Mouse (Mus musculus) cerebellum, postnatal 14 days (tissue): ENCODE data around the gene Mum1.
"Not testable (repeated sequence)": the region's sequence is repeated elsewhere in the genome, so short reads cannot be mapped to it uniquely, and the experiment has no call there.

Source experiments
- DNase-seq, 2 experiments: peaks; one replicate each; pipeline ENCODE4 v3.0.0; 2021; ENCODE audit warnings: mixed read lengths in 2 of 2

Gene Mum1

DNA sequence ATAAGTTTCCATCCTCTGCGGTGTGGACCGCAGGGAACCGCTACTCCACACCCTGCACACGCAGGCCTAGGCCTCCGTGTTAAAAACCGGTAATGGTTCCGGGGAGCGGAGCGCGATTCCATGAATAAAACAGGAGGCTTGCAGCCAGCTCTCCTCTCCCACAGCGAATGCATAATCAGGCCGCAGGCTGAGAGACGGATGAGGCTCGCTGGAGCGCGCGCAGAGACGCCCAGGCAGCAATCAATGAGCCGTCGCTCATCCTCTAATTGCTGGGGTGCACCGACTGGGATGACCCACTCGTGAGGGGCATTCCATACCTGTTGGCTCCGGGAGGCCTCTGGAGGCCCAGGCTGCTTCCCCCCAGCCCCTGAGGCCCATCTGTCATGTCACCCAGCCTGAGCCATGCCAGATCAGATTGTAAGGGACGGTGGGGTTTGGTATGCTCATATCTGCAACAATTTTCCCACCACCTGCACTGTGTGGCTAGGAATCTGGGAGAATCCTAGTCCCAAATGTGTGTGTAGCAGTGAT is 17.3 kb upstream of the Mum1 start:
- peak; percentile 31 to 45 for DNase-seq

DNA sequence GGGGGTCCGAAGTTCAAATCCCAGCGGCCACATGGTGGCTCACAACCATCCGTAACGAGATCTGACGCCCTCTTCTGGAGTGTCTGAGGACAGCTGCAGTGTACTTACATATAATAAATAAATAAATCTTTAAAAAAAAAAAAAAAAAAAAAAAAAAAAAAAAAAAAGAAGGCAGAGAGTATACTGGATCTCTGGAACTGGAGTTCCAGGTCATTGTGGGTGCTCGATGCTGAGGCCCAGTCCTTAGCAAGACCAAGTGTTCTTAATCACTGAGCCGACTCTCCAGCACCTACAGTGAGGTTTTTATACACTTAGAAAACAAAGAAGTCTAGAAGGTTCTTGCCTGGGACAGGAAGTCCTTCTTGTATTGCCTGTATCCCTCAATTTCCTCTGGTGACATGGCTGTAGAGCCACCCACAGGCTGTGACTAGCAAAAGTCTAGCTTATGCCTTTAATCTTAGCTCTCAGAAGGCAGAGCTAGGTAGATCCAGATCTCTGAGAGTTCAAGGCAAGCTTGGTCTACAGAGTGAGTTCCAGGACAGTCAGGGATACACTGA is 14.6 kb upstream of the Mum1 start:
- not testable (repeated sequence) for DNase-seq

DNA sequence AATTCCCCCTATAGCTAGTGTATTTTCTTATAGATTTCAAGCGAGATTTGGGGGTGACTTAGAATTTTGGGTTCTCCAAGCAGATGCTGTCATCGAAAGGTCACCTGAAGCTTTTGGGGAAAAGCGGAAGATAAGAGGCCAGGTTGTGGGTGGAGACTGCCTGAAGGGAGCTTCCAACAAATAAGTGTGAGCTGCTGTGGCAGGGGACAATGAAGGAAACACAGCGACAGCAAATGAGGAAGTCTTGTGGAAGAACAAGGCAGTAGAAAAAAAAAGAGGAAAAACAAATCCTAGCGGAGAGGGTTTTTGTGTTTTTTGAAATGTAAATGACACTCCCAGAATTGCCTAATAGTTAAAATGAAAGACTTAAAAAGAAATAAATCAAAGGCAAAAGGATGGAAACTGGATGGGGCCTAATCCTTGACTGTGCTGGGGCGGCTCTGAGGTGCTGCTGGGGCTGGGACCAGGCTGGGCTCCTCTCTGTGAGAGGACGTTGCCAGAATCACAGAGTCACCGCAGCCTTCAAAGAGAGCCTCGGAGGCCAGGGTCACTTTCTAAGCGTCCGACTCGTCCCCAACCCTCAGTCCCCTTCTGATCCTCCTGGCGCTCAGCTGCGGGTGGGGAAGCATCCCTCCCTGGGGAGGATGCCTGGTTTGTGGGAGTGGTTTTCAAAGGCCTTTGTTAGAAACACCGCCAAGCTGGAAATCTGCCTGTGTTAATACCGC is 11.0 kb upstream of the Mum1 start:
- DNase-seq: no peak

DNA sequence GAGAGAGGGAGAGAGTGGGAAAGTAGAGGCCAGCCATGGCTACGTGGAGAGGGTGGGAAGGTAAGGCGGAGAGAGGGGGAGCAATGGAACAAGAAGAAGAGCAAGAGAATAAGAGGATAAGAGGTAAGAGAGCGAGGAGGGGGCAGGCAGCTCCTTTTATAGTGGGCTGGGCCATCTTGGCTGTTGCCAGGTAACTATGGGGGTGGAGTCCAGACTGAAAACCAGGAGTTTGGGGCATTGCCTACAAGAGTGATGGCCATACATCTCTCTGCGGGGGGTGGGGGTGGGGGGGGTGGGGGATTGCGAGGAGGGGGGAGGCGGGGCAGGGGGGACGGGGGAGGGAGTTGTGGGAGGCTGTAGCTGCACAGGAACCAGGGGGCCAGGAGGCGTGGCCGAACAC is 5.6 kb upstream of the Mum1 start:
- DNase-seq: no peak

DNA sequence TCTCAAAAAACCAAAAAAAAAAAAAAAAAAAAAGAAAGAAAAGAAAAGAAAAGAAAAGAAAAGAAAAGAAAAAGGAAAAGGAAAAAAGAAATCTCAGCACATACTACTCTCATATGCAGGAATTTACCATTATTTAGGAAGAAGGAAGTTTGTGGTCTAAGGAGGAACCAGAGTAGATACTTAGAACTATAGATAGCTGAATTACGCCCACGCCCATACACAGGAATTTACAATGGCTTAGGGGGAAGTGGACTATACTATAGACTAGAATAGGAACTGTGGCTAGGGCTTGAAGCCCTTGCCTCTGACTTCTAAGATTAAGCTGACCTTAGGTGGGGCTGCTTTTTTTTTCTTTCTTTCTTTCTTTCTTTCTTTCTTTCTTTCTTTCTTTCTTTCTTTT is 3.1 kb upstream of the Mum1 start:
- DNase-seq: not testable (repeated sequence)

DNA sequence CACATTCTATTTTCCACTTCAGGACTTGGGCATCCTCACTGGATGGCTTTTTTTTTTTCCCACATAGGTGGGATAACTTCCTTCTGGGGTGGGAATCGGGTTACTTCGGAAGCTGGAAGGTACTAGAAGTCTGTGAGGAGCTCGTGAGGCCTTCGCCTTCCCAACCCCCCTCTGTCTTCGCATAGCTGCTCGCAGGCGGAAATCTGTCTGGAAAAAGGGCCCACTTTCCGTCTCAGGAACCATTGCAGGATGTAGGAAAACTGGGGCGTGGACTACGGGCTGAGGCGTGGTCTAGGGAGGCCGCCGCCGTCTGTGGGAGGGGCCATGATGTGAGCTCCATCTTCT is 191 bp upstream of the Mum1 start:
- DNase-seq: no peak

DNA sequence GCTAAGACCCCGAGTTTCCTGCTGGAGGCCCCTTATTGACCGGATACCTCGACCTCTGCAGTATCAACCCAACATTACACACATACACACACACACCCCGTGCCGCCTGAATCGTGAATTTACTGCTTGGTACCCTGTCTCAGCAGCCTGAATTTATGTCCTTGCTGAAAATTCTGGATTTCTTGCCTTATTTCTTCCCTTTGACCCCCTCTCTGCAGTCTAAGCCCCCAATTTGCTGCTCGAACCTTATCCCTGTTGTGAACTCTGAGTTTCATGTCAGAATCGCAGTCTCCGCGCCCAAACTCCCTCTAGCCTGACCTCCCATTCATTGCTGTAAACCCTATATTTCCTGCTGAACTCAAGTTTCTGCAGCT is 919 bp downstream of the Mum1 start:
- no peak for DNase-seq

DNA sequence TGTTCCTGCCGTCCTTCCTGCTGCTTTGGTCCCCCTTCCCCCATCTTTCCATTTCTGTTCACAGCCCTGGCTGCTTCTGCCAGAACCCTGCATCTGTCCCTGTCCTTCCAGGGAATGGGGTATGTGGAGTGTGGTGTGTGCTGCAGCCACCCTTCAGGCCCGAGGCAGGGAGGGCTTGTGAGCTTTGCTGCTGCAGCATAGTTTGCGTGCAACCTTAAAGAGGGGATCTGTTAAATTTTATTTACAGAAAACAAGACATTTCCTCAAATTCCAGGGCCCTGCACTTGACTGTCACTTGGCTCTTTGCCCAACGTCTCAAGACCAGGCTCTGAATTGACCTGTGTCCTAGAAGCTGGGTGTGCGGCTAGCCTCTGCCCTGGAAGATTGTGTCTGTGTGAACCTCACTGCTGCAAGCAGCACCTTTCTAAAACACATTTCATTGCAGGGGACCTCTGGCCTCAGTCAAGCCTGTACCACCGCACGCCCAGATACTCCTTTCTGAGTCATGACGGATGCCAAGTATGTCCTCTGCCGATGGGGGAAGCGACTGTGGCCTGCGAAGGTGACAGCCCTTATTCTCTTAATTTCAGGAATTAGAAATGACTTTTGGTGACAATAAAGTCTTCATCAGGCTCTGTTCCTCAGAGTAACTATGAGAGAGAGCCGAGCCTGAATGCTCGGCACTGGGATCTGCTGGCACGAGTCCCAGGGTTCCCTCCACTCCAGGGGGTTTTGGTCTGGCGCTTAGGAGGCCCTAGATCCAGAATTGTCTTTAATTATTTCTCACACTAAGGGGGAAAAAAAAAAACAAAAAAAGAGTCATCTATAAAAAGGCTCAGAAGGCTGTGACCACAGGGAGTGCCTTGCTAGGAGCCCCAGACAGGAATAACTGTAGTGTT is 1.9 kb downstream of the Mum1 start:
- DNase-seq: peak; percentile 61 to 63

DNA sequence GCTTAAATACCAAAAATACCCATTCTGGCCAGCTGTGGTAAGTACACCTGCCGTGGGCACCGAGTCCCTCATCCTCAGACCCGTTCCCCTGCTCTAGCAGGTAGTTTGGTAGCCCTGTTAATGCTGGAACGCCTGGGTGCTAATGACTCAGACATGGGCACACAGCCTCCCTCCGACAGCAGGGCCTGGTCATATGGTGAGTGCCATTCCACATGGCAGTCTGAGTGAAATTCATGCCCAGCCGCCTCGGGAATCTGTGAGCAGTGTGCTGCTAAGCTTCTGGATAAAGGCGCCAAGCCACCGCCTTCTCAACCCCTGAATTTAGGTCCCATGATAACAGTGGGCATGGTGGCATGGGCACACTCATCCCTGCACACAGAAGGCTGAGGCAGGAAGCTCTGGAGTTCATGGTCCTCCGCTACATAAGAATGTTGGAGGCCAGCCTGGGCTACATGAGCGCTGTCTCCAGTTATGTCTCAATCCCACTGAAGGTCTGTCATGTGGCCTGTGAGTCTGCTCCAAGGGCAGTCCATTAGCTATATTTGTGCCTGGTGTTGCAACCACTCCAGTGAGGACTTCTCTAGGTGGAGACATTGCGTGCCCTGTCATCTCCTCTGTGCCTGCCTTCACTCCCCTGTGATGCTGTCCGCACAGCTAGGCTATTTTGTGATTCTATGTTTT is 10.1 kb downstream of the Mum1 start:
- no peak for DNase-seq

DNA sequence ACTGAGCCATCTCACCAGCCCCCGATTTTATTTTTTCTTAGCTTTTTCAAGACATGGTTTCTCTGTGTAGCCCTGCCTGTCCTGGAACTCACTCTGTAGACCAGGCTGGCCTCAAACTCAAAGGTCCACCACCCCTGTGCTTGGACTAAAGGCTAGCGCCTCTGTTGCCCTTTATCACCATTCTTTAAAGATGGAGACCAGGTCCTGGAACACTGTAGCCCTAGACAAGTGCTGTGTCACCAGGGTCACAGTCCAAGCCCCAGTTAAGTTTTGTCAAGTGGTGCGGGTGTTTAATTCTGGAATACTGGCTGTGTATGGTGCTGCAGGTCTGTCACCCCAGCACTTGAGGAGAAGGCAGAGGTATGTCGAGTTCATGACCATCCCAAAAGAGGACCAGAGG is 10.8 kb downstream of the Mum1 start:
- DNase-seq: no peak

DNA sequence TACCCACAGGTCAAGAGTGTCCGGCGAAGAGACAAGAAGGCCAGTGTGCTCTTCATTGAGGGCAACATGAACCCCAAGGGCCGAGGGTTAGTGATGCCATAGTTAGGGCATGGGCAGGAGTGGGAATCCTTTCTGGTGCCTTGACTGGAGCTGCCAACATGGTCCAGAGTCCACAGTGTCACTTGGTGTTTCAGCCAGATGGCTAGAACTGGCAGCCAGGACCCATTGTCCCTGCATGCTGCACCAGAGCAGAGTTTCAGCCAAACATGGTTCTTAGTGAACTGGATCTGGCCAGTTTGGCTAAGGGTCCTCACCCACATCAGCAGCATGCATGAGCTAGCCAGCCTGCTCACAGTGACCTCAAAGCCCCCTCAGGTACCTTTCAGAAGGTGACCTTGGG is 12.1 kb downstream of the Mum1 start:
- DNase-seq: peak in 1 of 2 experiments; percentile 39

DNA sequence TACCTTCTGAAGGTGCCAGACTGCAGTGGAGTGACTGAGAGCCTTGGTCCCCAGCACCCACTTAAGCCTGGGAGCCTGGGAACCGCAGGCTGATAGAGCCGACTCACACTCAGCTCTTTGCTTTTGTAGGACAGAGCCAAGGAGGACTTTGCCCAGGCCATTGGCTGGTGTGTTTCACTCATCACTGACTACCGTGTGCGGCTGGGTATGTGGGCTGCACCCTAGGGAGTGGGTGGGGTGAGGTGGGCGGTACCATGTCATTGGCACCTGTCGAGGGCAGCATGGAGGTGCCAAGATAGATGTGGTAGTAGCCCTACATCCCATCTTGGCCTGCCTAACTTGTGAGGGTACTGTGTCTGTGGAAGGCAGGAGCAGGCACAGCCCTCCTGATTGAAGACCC is 13.6 kb downstream of the Mum1 start:
- DNase-seq: no peak

DNA sequence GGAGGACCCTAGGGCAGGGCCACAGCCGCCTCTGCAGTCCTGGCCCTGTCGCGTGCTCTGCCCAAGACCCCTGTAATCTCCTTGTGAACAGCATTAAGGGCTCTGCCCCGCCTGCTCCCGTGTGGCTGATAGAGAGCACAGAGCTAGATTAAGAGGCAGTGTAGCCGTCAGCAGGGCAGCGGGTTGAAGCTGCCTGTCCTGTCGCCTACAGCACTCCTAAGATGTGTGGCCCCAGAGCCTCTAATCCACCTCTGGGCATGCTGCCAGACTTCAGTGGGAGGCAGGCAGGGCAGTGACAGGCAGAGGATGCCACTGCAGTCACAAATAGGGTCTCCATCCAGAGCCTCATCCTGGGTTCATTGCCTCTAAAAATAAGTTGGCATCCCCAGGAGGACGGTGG is 15.9 kb downstream of the Mum1 start:
- peak; percentile 71 to 75 for DNase-seq

DNA sequence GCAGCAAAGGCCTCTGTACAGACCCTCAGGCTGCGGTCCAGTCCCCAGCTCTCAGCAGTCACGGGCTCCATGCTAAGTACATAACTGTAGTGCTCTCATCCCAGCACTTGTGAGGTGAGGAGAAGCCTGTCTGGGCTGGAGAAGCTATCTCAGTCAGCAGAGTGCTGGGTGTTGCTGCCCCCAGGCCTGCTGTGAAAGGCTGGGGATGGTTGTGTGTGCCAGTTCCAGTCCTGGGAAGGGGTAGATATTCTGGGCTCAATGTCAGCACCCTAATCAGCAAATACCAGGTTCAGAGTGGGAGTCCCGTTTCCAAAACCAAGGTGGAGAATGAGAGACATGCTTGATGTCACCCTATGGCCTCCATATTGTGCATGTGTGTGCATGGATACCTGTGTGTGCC is 16.4 kb downstream of the Mum1 start:
- DNase-seq: no peak

DNA sequence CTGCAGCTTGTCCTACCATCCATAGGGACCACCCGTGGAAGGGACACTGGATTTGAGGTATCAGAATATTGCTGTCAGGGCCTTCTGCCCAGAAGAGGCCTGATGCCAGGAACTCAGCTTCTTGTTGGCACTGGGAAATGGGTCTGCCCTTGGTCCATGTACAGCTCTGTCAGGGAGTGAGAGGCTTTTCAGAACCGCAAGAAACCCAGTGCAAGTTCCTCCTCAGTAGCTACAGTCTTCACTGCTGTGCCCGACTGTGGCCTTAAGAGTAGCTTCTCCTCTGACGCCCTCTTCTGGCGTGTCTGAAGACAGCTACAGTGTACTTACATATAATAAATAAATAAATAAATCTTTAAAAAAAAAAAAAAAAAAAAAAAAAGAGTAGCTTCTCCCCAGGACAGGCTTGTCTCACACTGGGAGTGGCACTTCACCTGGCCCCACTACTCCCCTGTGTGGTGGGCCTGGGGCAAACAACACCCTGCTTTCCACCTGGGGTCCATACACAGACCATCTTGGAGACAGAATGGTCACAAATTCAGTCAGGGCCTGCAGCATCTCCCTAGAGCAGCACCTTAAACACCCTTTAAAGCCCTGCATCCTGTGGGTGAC is 18.7 kb downstream of the Mum1 start:
- peak; percentile 83 to 91 for DNase-seq

DNA sequence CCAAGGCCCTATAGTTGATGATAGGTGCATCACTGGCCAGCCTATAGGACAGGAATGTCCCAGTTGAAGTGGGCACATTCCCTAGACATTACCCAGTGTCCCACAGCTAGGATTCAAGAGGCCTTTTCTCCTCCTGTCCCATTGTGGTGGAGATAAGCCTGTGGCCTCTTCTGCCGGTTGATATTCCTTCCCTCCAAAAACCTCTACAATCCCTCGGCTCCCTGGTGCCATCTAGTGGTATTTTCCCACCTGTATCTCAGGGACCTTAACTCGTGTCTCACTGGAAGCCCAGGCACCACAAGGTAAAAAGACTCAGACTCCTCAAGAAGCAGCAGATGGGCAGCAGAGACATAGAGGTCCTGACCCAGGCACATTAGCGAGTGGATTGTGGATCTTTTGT is 19.4 kb downstream of the Mum1 start:
- peak; percentile 95 to 97 for DNase-seq

DNA sequence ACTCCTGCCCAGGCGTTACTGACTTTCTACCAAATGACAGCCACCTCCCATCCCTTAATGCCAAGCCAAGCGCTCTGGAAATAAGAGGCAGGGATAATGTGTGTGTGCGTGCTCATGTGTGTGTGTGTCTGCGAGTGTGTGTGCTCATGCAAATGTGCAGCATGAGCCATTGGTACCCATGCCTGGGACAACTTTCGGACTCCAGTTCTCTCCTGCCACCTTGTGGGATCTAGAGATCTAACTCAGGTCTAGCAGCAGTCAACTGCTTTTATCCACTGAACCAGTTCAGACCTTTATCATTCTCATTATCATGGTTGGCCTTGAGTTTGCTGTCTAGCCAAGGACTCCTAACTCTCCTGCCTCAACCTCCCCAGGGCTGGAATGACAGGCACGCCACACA is 21.6 kb downstream of the Mum1 start:
- peak in 1 of 2 experiments; percentile 52 for DNase-seq

DNA sequence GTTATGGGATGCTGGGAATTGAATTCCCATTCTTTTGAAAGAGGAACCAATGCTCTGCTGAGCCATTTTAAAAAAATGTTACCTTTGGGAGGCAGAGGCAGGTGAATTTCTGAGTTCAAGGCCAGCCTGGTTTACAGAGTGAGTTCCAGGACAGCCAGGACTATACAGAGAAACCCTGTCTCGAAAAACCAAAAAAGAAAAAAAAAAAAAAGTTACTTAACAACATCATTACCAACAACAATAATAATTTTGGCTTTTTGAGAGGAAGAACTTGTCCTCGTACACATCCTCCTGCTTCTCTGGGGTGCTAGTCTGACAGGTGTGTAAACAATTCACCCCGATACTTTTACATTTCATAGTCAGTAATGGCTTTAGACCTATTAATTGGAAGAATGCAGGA is 22.2 kb downstream of the Mum1 start:
- DNase-seq: not testable (repeated sequence)

DNA sequence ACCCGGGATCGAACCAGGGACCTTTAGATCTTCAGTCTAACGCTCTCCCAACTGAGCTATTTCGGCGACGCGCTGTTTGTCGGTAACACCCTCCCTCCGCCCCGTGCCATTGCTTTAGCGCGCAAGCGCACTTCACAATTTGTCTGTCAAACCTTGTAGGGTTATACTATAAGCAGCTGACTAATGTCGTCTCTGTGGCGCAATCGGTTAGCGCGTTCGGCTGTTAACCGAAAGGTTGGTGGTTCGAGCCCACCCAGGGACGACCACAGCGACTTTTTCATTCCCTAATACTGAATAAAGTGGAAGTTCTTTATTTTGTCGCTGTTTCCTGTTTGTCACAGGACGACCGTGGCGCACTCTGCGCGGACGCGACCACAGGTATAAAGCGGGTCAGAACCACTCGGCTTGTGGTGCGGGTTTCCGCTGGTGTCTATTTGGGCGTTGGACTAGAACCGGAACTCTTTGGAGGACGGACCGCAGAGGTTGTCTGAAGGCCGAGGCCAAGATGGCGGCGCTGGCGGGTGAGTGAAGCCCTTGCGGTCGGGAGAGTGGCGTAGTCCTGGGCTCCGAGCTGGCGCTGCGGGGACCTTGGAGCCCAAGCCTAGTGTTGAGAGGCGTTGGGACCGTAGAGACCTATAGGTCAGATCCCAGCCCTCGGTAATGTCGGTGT is 22.9 kb downstream of the Mum1 start, which contains the start of gene Ndufs7:
Gene Ndufs7, plus strand, starts transcription at position 151 of the 670 bp plus-strand sequence.
- peak; percentile 96 to 98 for DNase-seq

DNA sequence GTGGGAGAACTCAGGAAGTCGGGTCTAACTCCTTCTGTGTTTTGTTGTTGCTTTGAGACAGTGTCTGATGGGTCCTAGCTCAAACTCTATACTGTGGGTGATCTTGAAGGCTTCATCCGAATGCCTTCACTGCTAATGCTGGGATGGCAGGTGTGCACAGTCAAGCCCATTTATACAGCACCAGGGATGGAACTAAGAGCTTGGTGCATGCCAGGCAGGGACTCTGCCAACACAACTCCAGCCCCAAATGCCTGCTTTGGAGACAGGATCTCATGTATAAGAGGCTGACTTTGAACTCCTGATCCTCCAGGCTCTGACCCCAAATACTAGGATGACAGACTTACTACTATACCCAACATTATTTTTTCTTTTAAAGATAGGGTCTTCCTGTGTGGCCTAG is 23.8 kb downstream of the Mum1 start:
- DNase-seq: no peak

DNA sequence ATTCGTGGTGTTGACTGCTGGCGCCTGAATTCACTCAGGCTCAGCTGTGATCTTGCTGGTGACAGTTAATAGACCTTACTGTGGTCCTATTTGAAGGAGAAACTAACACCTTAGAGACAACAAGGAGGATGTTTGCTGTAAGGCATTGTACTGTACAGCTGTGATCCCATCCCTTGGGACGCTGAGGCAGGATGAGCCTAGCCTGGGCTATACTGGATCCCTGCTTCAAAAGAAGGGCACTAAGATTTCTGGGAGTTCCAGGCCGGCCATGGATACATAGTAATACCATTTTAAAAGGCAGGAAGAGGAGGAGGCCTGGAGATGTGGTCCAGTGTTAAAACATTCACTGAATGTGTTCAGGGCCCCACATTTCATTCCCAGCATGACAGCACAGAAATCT is 24.3 kb downstream of the Mum1 start:
- DNase-seq: no peak

DNA sequence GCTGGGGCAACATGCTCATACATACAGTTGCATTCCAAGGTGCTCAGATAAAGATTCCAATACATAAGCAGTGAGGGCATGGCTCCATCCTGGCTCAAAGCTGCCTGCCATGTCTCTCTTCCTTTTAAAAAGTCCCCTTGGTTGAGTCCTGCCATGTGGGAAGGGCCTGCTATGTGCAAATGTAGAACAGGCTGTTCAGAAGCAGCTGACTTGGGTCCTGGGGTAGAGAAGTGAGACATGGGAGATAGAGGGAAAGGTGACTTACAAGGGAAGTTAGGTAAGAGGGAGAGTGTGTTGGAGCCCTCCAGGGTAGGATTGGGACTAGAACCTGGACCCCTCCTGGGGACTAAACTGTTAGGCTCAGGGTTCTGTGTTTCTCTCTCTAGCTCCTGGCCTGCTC is 25.8 kb downstream of the Mum1 start:
- no peak for DNase-seq
